Mouse (Mus musculus) forebrain, embryonic 16.5 days (tissue): ENCODE measurements around the gene 1700037C18Rik. TPM values are rescaled to one million over a fixed set of nuclear protein-coding genes. Genes with fewer than 3 reads are reported as not detected.

Experiments
- ATAC-seq: fragments of 200-750 bp; cut with Nextera tagmentation; 2 replicates; pipeline ENCODE4 v1.8.0; 2017; ENCODE audit warnings: mild to moderate bottlenecking, moderate library complexity
- H3K27ac ChIP-seq: fragments of 300-500 bp; sonication (generic); 2 replicates; pipeline ENCODE4 v1.5.1; 2014; ENCODE audit warnings: low read length, control low read depth
- H3K27me3 ChIP-seq: fragments of 300-500 bp; sonication (generic); replicated peaks from 2 replicates; pipeline ENCODE4 v1.6.1; 2014; ENCODE audit warnings: low read length; ENCODE audit not compliant: control insufficient read depth, insufficient read depth
- H3K36me3 ChIP-seq: fragments of 300-500 bp; sonication (generic); 2 replicates; pipeline ENCODE4 v1.6.1; 2014; ENCODE audit not compliant: control insufficient read depth, insufficient read depth
- H3K4me1 ChIP-seq: fragments of 300-500 bp; sonication (generic); replicated peaks from 2 replicates; pipeline ENCODE4 v1.6.1; 2014; ENCODE audit warnings: low read length; ENCODE audit not compliant: control insufficient read depth, insufficient read depth
- H3K4me2 ChIP-seq: fragments of 300-500 bp; sonication (generic); 2 replicates; pipeline ENCODE4 v1.6.1; 2014; ENCODE audit warnings: mild to moderate bottlenecking, low read length, control low read depth
- H3K4me3 ChIP-seq: fragments of 300-500 bp; sonication (generic); replicated peaks from 2 replicates; pipeline ENCODE4 v1.5.1; 2014; ENCODE audit warnings: mild to moderate bottlenecking, low read length, control low read depth
- H3K9ac ChIP-seq: fragments of 300-500 bp; sonication (generic); replicated peaks from 2 replicates; pipeline ENCODE4 v1.6.1; 2014; ENCODE audit warnings: low read depth, low read length, control low read depth
- H3K9me3 ChIP-seq: fragments of 300-500 bp; sonication (generic); 2 replicates; pipeline ENCODE4 v1.6.1; 2016; ENCODE audit warnings: low read length; ENCODE audit not compliant: control insufficient read depth
- WGBS: fragments of 180-500 bp; shearing (Covaris S2); extraction: QIAGEN DNeasy Blood & Tissue Kit; methylation state at CpG from one replicate; pipeline ENCODE4 v1.1.7; 2014; 5-methylcytosine and 5-hydroxymethylcytosine counted together
- polyA plus RNA-seq: library from polyadenylated mRNA; unstranded; fragments of >200 nt; fragmentation: Nextera tagmentation; extraction: Ambion mirVana; gene quantifications from 2 replicates; pipeline ENCODE4 v1.2.1, GENCODE M21; 2015

1700037C18Rik gene
- polyA plus RNA-seq, 1 experiment from 2014 or later = 13.4 TPM

GRCm38 (mm10) chr16:3920756-3921155 is 12.3 kb upstream of the 1700037C18Rik start:
- Histone ChIP-seq H3K4me2 (no peak overlapping the region), H3K27me3 (no peaks in the 10 kb centered on the region), H3K36me3 (peaks cover 30% of the 10 kb centered on the region), H3K9me3 (no peaks in the 10 kb centered on the region), H3K4me1 (no peaks in the 10 kb centered on the region), H3K4me3 (no peak overlapping the region), H3K9ac (no peak overlapping the region), H3K27ac (no peak overlapping the region)
- ATAC-seq = no peak
- WGBS = 86% methylated on average over 2 of the region's 2 CpGs

- Histone ChIP-seq H3K4me2 (peak overlapping the region; percentile 79), H3K27ac (peak overlapping the region; percentile 79), H3K4me1 (peaks cover 15% of the 10 kb centered on the region), H3K4me3 (peak overlapping the region; percentile 75), H3K9me3 (no peaks in the 10 kb centered on the region), H3K36me3 (peaks cover 20% of the 10 kb centered on the region), H3K27me3 (no peaks in the 10 kb centered on the region), H3K9ac (peak overlapping the region; percentile 79)
- 6% methylated on average over 20 of the region's 20 CpGs for WGBS
- no peak for ATAC-seq
These were observed 629 bp upstream of the 1700037C18Rik start for GRCm38 (mm10) chr16:3909118-3909517.

GRCm38 (mm10) chr16:3907471-3907870 is 1.0 kb downstream of the 1700037C18Rik start:
- ATAC-seq = no peak
- no peak overlapping the region for H3K4me3 ChIP-seq
- 71% methylated on average over 2 of the region's 2 CpGs for WGBS

GRCm38 (mm10) chr16:3896553-3896952 is 11.9 kb downstream of the 1700037C18Rik start:
- 92% methylated on average over 1 of the region's 1 CpGs for WGBS
- peaks cover 29% of the 10 kb centered on the region for H3K36me3 ChIP-seq
- no peak for ATAC-seq

More at GRCm38 (mm10) chr16:3907471-3907870, 1.0 kb downstream of the 1700037C18Rik start:
- Histone ChIP-seq H3K36me3 (peaks cover 11% of the 10 kb centered on the region), H3K4me2 (no peak overlapping the region), H3K9ac (no peak overlapping the region), H3K4me1 (peaks cover 15% of the 10 kb centered on the region), H3K9me3 (no peaks in the 10 kb centered on the region), H3K27ac (no peak overlapping the region), H3K27me3 (no peaks in the 10 kb centered on the region)

GRCm38 (mm10) chr16:3896046-3896445 is 12.4 kb downstream of the 1700037C18Rik start:
- WGBS = 88% methylated on average over 6 of the region's 6 CpGs
- Histone ChIP-seq H3K27ac (no peak overlapping the region), H3K4me1 (no peaks in the 10 kb centered on the region), H3K36me3 (peaks cover 26% of the 10 kb centered on the region), H3K9ac (no peak overlapping the region), H3K27me3 (no peaks in the 10 kb centered on the region), H3K9me3 (no peaks in the 10 kb centered on the region), H3K4me2 (no peak overlapping the region), H3K4me3 (no peak overlapping the region)
- ATAC-seq = no peak

More at GRCm38 (mm10) chr16:3896553-3896952, 11.9 kb downstream of the 1700037C18Rik start:
- Histone ChIP-seq H3K4me3 (no peak overlapping the region), H3K9me3 (no peaks in the 10 kb centered on the region), H3K27me3 (no peaks in the 10 kb centered on the region), H3K27ac (no peak overlapping the region), H3K9ac (no peak overlapping the region), H3K4me1 (no peaks in the 10 kb centered on the region), H3K4me2 (no peak overlapping the region)

- peaks cover 19% of the 10 kb centered on the region for H3K36me3 ChIP-seq
- no peaks in the 10 kb centered on the region for H3K9me3 ChIP-seq
- no peak overlapping the region for H3K4me2 ChIP-seq
- no peak overlapping the region for H3K9ac ChIP-seq
- no peak overlapping the region for H3K4me3 ChIP-seq
- H3K27me3 ChIP-seq = no peaks in the 10 kb centered on the region
- H3K27ac ChIP-seq = no peak overlapping the region
- WGBS = 89% methylated on average over 9 of the region's 9 CpGs
- ATAC-seq = no peak
- H3K4me1 ChIP-seq = no peaks in the 10 kb centered on the region
These were observed 13.2 kb downstream of the 1700037C18Rik start for GRCm38 (mm10) chr16:3895173-3895792.

GRCm38 (mm10) chr16:3893739-3894138 is 14.8 kb downstream of the 1700037C18Rik start:
- Histone ChIP-seq H3K9me3 (no peaks in the 10 kb centered on the region), H3K4me2 (no peak overlapping the region), H3K4me3 (no peak overlapping the region), H3K27ac (no peak overlapping the region), H3K27me3 (no peaks in the 10 kb centered on the region), H3K4me1 (no peaks in the 10 kb centered on the region), H3K36me3 (peaks cover 19% of the 10 kb centered on the region; the same call in 1 of the 2 replicates), H3K9ac (no peak overlapping the region)
- no peak for ATAC-seq
- WGBS = 77% methylated on average over 3 of the region's 3 CpGs

GRCm38 (mm10) chr16:3891621-3892295 is 16.7 kb downstream of the 1700037C18Rik start:
- Histone ChIP-seq H3K4me3 (no peak overlapping the region), H3K27me3 (no peaks in the 10 kb centered on the region), H3K4me2 (no peak overlapping the region), H3K27ac (no peak overlapping the region), H3K36me3 (peaks cover 6% of the 10 kb centered on the region; the same call in 1 of the 2 replicates), H3K9ac (no peak overlapping the region), H3K9me3 (no peaks in the 10 kb centered on the region), H3K4me1 (no peaks in the 10 kb centered on the region)
- WGBS = 95% methylated on average over 14 of the region's 14 CpGs
- ATAC-seq = no peak

- peak overlapping the region; percentile 73 for H3K4me3 ChIP-seq
- WGBS = 2% methylated on average over 10 of the region's 10 CpGs
- H3K9me3 ChIP-seq = no peaks in the 10 kb centered on the region
- peak overlapping the region; percentile 91 for H3K9ac ChIP-seq
- peaks cover 11% of the 10 kb centered on the region for H3K4me1 ChIP-seq
- H3K36me3 ChIP-seq = no peaks in the 10 kb centered on the region
- H3K4me2 ChIP-seq = peak overlapping the region; percentile 74
- H3K27ac ChIP-seq = no peak overlapping the region; the same call in 1 of the 2 replicates
- peak; percentile 15 for ATAC-seq
- H3K27me3 ChIP-seq = no peaks in the 10 kb centered on the region
These were observed 23.3 kb downstream of the 1700037C18Rik start for GRCm38 (mm10) chr16:3885065-3885670.
